Mouse (Mus musculus): ENCODE data around the gene Dach2.

GRCm38 (mm10) chrX:113792264-113792663, 495.0 kb downstream of the Dach2 start:
- TF ChIP-seq GABPA (IDR thresholded peaks at IDR 0.05; ENCODE audit: insufficient replicate concordance, low read depth, low read length) = no peak
- no peak for TF ChIP-seq HCFC1 (IDR thresholded peaks at IDR 0.05; ENCODE audit: low read depth, low read length)
- no peak for TF ChIP-seq ZKSCAN1 (IDR thresholded peaks at IDR 0.05; ENCODE audit: borderline replicate concordance, low read depth, low read length)
- peak; percentile 26 to 52; a peak in 3 of 4 replicates for TF ChIP-seq CTCF (conservative IDR thresholded peaks at IDR 0.05 in 1 of 2, IDR thresholded peaks at IDR 0.05 in 1 of 2; ENCODE audit: low read depth in 2 of 2, low read length in 2 of 2)
- no peak for TF ChIP-seq USF1 (IDR thresholded peaks at IDR 0.05; ENCODE audit: low read depth, low read length)
- no peak for TF ChIP-seq NELFE (IDR thresholded peaks at IDR 0.05; ENCODE audit: low read depth, low read length)
- TF ChIP-seq BHLHE40 (IDR thresholded peaks at IDR 0.05; ENCODE audit: low read depth, low read length) = no peak
- TF ChIP-seq POLR2A (IDR thresholded peaks at IDR 0.05; ENCODE audit: low read depth, low read length) = no peak
- peak; percentile 30 for TF ChIP-seq RAD21 (IDR thresholded peaks at IDR 0.05; ENCODE audit: low read depth, low read length)
- TF ChIP-seq ETS1 (conservative IDR thresholded peaks at IDR 0.05; ENCODE audit: low read depth, low read length) = no peak
- TF ChIP-seq SMC3 (IDR thresholded peaks at IDR 0.05; ENCODE audit: low read depth, low read length) = peak; percentile 42

All from CH12.LX (cell line).